Mouse (Mus musculus) spleen, postnatal 4 days (tissue): ENCODE results near the gene Fth1.

Experiments
- DNase-seq, 2 experiments: peaks; one replicate each; pipeline ENCODE4 v3.0.0; 2022; ENCODE audit warnings: low spot score in 2 of 2

Fth1 gene

GRCm38 (mm10) chr19:9964205-9964916 lies 16.0 kb upstream of the Fth1 start:
- no peak for DNase-seq

- DNase-seq: peak in 1 of 2 experiments; percentile 33
Measured at GRCm38 (mm10) chr19:9966096-9966867, 14.1 kb upstream of the Fth1 start.

- DNase-seq: no peak
Measured at GRCm38 (mm10) chr19:9968081-9968787, 12.2 kb upstream of the Fth1 start.

- peak; percentile 48 to 73 for DNase-seq
Measured at GRCm38 (mm10) chr19:9974853-9975252, 5.5 kb upstream of the Fth1 start.

GRCm38 (mm10) chr19:9977085-9977484 lies 3.3 kb upstream of the Fth1 start:
- DNase-seq: peak in 1 of 2 experiments; percentile 58

GRCm38 (mm10) chr19:9978431-9978951 lies 1.9 kb upstream of the Fth1 start:
- peak; percentile 75 to 85 for DNase-seq

GRCm38 (mm10) chr19:9979156-9979555 lies 1.2 kb upstream of the Fth1 start:
- DNase-seq: peak in 1 of 2 experiments; percentile 51

- no peak for DNase-seq
Measured at GRCm38 (mm10) chr19:9981621-9982020, 1.2 kb downstream of the Fth1 start.

- peak; percentile 96 to 98 for DNase-seq
Measured at GRCm38 (mm10) chr19:9982151-9982851, 1.9 kb downstream of the Fth1 start.

GRCm38 (mm10) chr19:9982852-9983542 lies 2.6 kb downstream of the Fth1 start:
- DNase-seq: peak; percentile 81 to 82

GRCm38 (mm10) chr19:9984111-9985055 lies 4.0 kb downstream of the Fth1 start:
- no peak for DNase-seq

GRCm38 (mm10) chr19:9985190-9985899 lies 4.9 kb downstream of the Fth1 start:
- DNase-seq: no peak

- no peak for DNase-seq
Measured at GRCm38 (mm10) chr19:9985900-9986421, 5.6 kb downstream of the Fth1 start.

- DNase-seq: no peak
Measured at GRCm38 (mm10) chr19:9987192-9987591, 6.8 kb downstream of the Fth1 start.

GRCm38 (mm10) chr19:9987593-9987992 lies 7.2 kb downstream of the Fth1 start:
- DNase-seq: no peak

GRCm38 (mm10) chr19:9989171-9989883 lies 8.9 kb downstream of the Fth1 start:
- peak in 1 of 2 experiments; percentile 33 for DNase-seq

GRCm38 (mm10) chr19:9989884-9990256 lies 9.5 kb downstream of the Fth1 start:
- DNase-seq: no peak

- peak; percentile 87 to 96 for DNase-seq
Measured at GRCm38 (mm10) chr19:9991304-9991703, 10.9 kb downstream of the Fth1 start.
